Mouse (Mus musculus) heart, postnatal 0 days (tissue): ENCODE measurements around the gene Klc2. TPM values are rescaled to one million over a fixed set of nuclear protein-coding genes. Genes with fewer than 3 reads are reported as not detected.

ENCODE experiments used
- ATAC-seq: fragments of 200-750 bp; cut with Nextera tagmentation; 2 replicates; pipeline ENCODE4 v1.8.0; 2017; ENCODE audit warnings: low read depth, moderate number of reproducible peaks, moderate library complexity; ENCODE audit not compliant: insufficient read depth
- DNase-seq: peaks from one replicate; pipeline ENCODE4 v3.0.0-alpha.2; 2016; ENCODE audit warnings: low spot score
- H3K27ac ChIP-seq: fragments of 300-500 bp; sonication (generic); 2 replicates; pipeline ENCODE4 v1.5.1; 2014; ENCODE audit warnings: low read depth, mild to moderate bottlenecking
- H3K27me3 ChIP-seq: fragments of 300-500 bp; sonication (generic); 2 replicates; pipeline ENCODE4 v1.6.1; 2014; ENCODE audit warnings: low read length, mixed read lengths; ENCODE audit not compliant: control insufficient read depth, insufficient read depth
- H3K36me3 ChIP-seq: fragments of 300-500 bp; sonication (generic); replicated peaks from 2 replicates; pipeline ENCODE4 v1.6.1; 2014; ENCODE audit warnings: low read length, mixed read lengths; ENCODE audit not compliant: control insufficient read depth, insufficient read depth
- H3K4me1 ChIP-seq: fragments of 300-500 bp; sonication (generic); 2 replicates; pipeline ENCODE4 v1.6.1; 2014; ENCODE audit warnings: antibody characterized with exemption; ENCODE audit not compliant: control insufficient read depth, insufficient read depth
- H3K4me2 ChIP-seq: fragments of 300-500 bp; sonication (generic); 2 replicates; pipeline ENCODE4 v1.6.1; 2014; ENCODE audit warnings: low read depth, mild to moderate bottlenecking, low read length, moderate library complexity
- H3K4me3 ChIP-seq: fragments of 300-500 bp; sonication (generic); 2 replicates; pipeline ENCODE4 v1.5.1; 2014; ENCODE audit warnings: low read depth, low read length
- H3K9ac ChIP-seq: fragments of 300-500 bp; sonication (generic); replicated peaks from 2 replicates; pipeline ENCODE4 v1.6.1; 2014; ENCODE audit warnings: low read depth, low read length, mixed read lengths
- H3K9me3 ChIP-seq: fragments of 300-500 bp; sonication (generic); replicated peaks from 2 replicates; pipeline ENCODE4 v1.6.1; 2016; ENCODE audit warnings: low read length; ENCODE audit not compliant: control insufficient read depth
- CTCF ChIP-seq: IDR thresholded peaks from 2 replicates; pipeline ENCODE4 v1.5.1; 2016; ENCODE audit warnings: antibody characterized with exemption, control low read depth, low read depth
- EP300 ChIP-seq: IDR thresholded peaks from 2 replicates; pipeline ENCODE4 v1.6.1; 2016; ENCODE audit warnings: antibody characterized with exemption, low read depth
- WGBS: fragments of 180-500 bp; shearing (Covaris S2); extraction: QIAGEN DNeasy Blood & Tissue Kit; methylation state at CpG from one replicate; pipeline ENCODE4 v1.1.7; 2014; 5-methylcytosine and 5-hydroxymethylcytosine counted together
- polyA plus RNA-seq: library from polyadenylated mRNA; unstranded; fragments of >200 nt; fragmentation: Nextera tagmentation; extraction: Ambion mirVana; gene quantifications from 2 replicates; pipeline ENCODE4 v1.2.1, GENCODE M21; 2015
- total RNA-seq: library from RNA; depleted of rRNA; stranded (reverse); fragments of >200 nt; gene quantifications from 2 replicates; pipeline ENCODE4 v1.2.3, GENCODE M21; 2014; ENCODE audit warnings: low replicate concordance

The Klc2 gene
- total and polyA plus RNA-seq, 2 experiments from 2014 or later, result 17.5 to 44.5 TPM

- DNase-seq (no peak), ATAC-seq (no peak)
- Histone ChIP-seq H3K9ac (0 out of 2 replicates have a peak overlapping the region, but pooled peaks have one; percentile 17), H3K4me3 (peak overlapping the region; percentile 50), H3K9me3 (no peaks in the 10 kb centered on the region), H3K27ac (no peak overlapping the region), H3K4me1 (peaks cover 21% of the 10 kb centered on the region), H3K36me3 (no peaks in the 10 kb centered on the region), H3K27me3 (peaks cover 38% of the 10 kb centered on the region), H3K4me2 (peak overlapping the region; percentile 78)
- 35% methylated on average over 11 of the region's 11 CpGs for WGBS
- TF ChIP-seq CTCF (no peak), EP300 (no peak)
Measured at GRCm38 (mm10) chr19:5071077-5071476, 47.3 kb downstream of the Klc2 start.

DNA sequence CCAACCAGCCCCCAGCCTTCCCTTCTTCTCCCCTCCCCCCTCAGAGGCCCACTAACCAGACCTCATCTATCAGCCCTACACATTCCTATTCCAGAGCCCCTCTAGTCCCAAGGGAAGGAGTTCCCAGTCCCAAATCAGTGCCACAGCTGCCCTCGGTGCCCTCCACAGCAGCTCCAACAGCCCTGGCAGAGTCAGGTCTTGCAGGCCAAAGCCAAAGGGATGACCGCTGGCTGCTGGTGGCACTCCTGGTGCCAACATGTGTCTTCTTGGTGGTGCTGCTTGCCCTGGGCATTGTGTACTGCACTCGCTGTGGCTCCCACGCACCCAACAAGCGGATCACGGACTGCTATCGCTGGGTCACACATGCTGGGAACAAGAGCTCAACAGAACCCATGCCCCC lies 48.4 kb downstream of the Klc2 start:
- 84% methylated on average over 7 of the region's 7 CpGs for WGBS
- no peak for ATAC-seq
- Histone ChIP-seq H3K9ac (no peak overlapping the region), H3K27me3 (peaks cover 38% of the 10 kb centered on the region), H3K4me3 (no peak overlapping the region), H3K27ac (no peak overlapping the region), H3K36me3 (no peaks in the 10 kb centered on the region), H3K4me2 (peak overlapping the region; percentile 78), H3K9me3 (no peaks in the 10 kb centered on the region), H3K4me1 (peaks cover 21% of the 10 kb centered on the region)
- TF ChIP-seq EP300 (no peak), CTCF (no peak)
- DNase-seq, result no peak

- H3K4me2 ChIP-seq, result peak overlapping the region; percentile 89
- peaks cover 21% of the 10 kb centered on the region for H3K4me1 ChIP-seq
- no peak for ATAC-seq
- no peak for DNase-seq
- TF ChIP-seq CTCF (no peak), EP300 (no peak)
- peaks cover 38% of the 10 kb centered on the region for H3K27me3 ChIP-seq
- 0 out of 2 replicates have a peak overlapping the region, but pooled peaks have one; percentile 53 for H3K4me3 ChIP-seq
- 85% methylated on average over 5 of the region's 5 CpGs for WGBS
- H3K36me3 ChIP-seq, result no peaks in the 10 kb centered on the region
- no peak overlapping the region for H3K9ac ChIP-seq
- H3K9me3 ChIP-seq, result no peaks in the 10 kb centered on the region
- no peak overlapping the region for H3K27ac ChIP-seq
Measured at GRCm38 (mm10) chr19:5069486-5069885, 48.9 kb downstream of the Klc2 start.

DNA sequence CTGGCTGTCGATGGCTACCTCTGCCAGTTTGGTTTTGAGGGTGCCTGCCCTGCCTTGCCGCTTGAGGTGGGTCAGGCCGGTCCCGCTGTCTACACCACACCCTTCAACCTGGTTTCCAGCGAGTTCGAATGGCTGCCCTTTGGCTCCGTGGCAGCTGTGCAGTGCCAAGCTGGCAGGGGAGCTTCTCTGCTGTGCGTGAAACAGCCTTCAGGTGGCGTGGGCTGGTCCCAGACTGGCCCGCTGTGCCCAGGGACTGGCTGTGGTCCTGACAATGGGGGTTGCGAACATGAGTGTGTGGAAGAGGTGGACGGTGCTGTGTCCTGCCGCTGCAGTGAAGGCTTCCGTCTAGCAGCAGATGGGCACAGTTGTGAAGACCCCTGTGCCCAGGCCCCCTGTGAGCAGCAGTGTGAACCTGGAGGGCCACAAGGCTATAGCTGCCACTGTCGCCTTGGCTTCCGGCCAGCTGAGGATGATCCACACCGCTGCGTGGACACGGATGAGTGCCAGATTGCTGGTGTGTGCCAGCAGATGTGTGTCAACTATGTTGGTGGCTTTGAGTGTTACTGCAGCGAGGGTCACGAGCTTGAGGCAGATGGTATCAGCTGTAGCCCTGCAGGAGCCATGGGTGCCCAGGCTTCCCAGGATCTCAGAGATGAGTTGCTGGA lies 49.7 kb downstream of the Klc2 start:
- H3K9me3 ChIP-seq, result no peaks in the 10 kb centered on the region
- H3K4me1 ChIP-seq, result peaks cover 21% of the 10 kb centered on the region
- no peak for DNase-seq
- peak overlapping the region; percentile 56; the same call in 1 of the 2 replicates for H3K9ac ChIP-seq
- peak overlapping the region; percentile 53 for H3K4me3 ChIP-seq
- 43% methylated on average over 21 of the region's 21 CpGs for WGBS
- H3K27ac ChIP-seq, result no peak overlapping the region; the same call in 1 of the 2 replicates
- no peaks in the 10 kb centered on the region for H3K36me3 ChIP-seq
- peaks cover 38% of the 10 kb centered on the region for H3K27me3 ChIP-seq
- TF ChIP-seq CTCF (no peak), EP300 (no peak)
- H3K4me2 ChIP-seq, result peak overlapping the region; percentile 89
- no peak for ATAC-seq

- no peak for TF ChIP-seq EP300
- H3K9ac ChIP-seq, result peak within 1 kb of the TSS; percentile 56
- no peaks in the 10 kb centered on the region for H3K36me3 ChIP-seq
- H3K27ac ChIP-seq, result peak within 1 kb of the TSS; percentile 66
- peaks cover 38% of the 10 kb centered on the region for H3K27me3 ChIP-seq
- H3K4me2 ChIP-seq, result peak within 1 kb of the TSS; percentile 89
- peaks cover 21% of the 10 kb centered on the region for H3K4me1 ChIP-seq
- DNase-seq (peak; percentile 74), ATAC-seq (peak; percentile 70)
- WGBS, result 2% methylated on average over 53 of the region's 56 CpGs
- peak within 1 kb of the TSS; percentile 53 for H3K4me3 ChIP-seq
- H3K9me3 ChIP-seq, result no peaks in the 10 kb centered on the region
Measured at GRCm38 (mm10) chr19:5067867-5068569, 50.3 kb downstream of the Klc2 start, which contains the start of gene Cd248. Cd248 (plus strand) TSS chr19:5068078.
